Mouse (Mus musculus): Measurements from ENCODE around the gene Dus2. TPM values are rescaled to one million over a fixed set of nuclear protein-coding genes. Genes with fewer than 3 reads are reported as not detected.
"Not testable (repeated sequence)": the region's sequence is repeated elsewhere in the genome, so short reads cannot be mapped to it uniquely, and the experiment has no call there.

Gene Dus2
- polyA plus RNA-seq, 1 experiment from 2014 or later: 29.0 TPM

GRCm38 (mm10) chr8:105965266-105965904, 25.8 kb upstream of the Dus2 start:
- Histone ChIP-seq H3K27me3 (replicated peaks) (peaks cover 30% of the 10 kb centered on the region), H3K4me3 (peak overlapping the region; percentile 41), H3K4me1 (peaks cover 7% of the 10 kb centered on the region), H3K4me2 (peak overlapping the region; percentile 53), H3K27ac (no peak overlapping the region), H3K9me3 (no peaks in the 10 kb centered on the region), H3K36me3 (replicated peaks) (no peaks in the 10 kb centered on the region), H3K9ac (peak overlapping the region; percentile 20; the same call in 1 of the 2 replicates)
- ATAC-seq (replicated peaks): peak; percentile 67
- WGBS: 3% methylated on average over 40 of the region's 40 CpGs

DNA sequence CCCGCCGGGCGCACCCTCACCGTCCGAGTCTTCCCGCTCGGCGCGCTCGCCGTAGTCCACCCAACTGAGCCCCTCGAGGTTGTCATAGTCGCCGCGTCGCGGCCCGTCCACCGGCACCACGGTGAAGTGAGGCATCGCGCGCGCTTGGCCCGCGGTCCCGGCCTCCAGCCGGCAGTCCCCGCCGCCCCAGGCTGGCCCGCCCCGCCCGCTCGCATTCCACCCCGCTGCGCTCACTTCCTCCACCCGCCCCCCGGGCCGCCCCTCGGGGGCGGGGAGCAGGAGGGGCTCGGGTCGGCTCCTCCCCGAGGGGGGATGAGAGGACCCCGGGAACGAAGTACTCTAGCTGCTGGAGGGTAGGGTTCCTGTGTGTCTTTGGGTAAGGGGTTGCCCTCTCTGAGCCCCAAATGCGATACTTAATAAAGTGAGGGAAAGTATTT, 25.2 kb upstream of the Dus2 start, which contains the start of gene Slc12a4:
Gene Slc12a4 (minus strand): TSS at position 193 of the 437 bp plus-strand sequence.
- H3K4me2 ChIP-seq: peak within 1 kb of the TSS; percentile 53
- ATAC-seq (replicated peaks): peak; percentile 73
- H3K4me3 ChIP-seq: peak within 1 kb of the TSS; percentile 41
- H3K9ac ChIP-seq: peak within 1 kb of the TSS; percentile 20; the same call in 1 of the 2 replicates
- WGBS: under 1% methylated on average over 47 of the region's 47 CpGs
- no peaks in the 10 kb centered on the region for H3K9me3 ChIP-seq
- H3K4me1 ChIP-seq: peaks cover 7% of the 10 kb centered on the region
- no peak within 1 kb of the TSS for H3K27ac ChIP-seq
- H3K36me3 ChIP-seq (replicated peaks): no peaks in the 10 kb centered on the region
- H3K27me3 ChIP-seq (replicated peaks): peaks cover 30% of the 10 kb centered on the region

- WGBS: 10% methylated on average over 19 of the region's 19 CpGs
- peak overlapping the region; percentile 53; the same call in 1 of the 2 replicates for H3K4me2 ChIP-seq
Measured at GRCm38 (mm10) chr8:105966692-105967311, 24.3 kb upstream of the Dus2 start.

GRCm38 (mm10) chr8:105969367-105969766, 21.8 kb upstream of the Dus2 start:
- H3K27me3 ChIP-seq (replicated peaks): peaks cover 29% of the 10 kb centered on the region
- no peak overlapping the region for H3K4me3 ChIP-seq
- no peak for ATAC-seq (replicated peaks)
- H3K27ac ChIP-seq: no peak overlapping the region
- peaks cover 7% of the 10 kb centered on the region for H3K4me1 ChIP-seq
- H3K4me2 ChIP-seq: no peak overlapping the region
- 67% methylated on average over 1 of the region's 1 CpGs for WGBS
- no peaks in the 10 kb centered on the region for H3K36me3 ChIP-seq (replicated peaks)
- H3K9me3 ChIP-seq: no peaks in the 10 kb centered on the region
- no peak overlapping the region for H3K9ac ChIP-seq

More at GRCm38 (mm10) chr8:105966692-105967311, 24.3 kb upstream of the Dus2 start:
- Histone ChIP-seq H3K36me3 (replicated peaks) (no peaks in the 10 kb centered on the region), H3K27me3 (replicated peaks) (peaks cover 30% of the 10 kb centered on the region), H3K9ac (no peak overlapping the region), H3K4me1 (peaks cover 7% of the 10 kb centered on the region), H3K27ac (no peak overlapping the region), H3K9me3 (no peaks in the 10 kb centered on the region), H3K4me3 (no peak overlapping the region)
- no peak for ATAC-seq (replicated peaks)

DNA sequence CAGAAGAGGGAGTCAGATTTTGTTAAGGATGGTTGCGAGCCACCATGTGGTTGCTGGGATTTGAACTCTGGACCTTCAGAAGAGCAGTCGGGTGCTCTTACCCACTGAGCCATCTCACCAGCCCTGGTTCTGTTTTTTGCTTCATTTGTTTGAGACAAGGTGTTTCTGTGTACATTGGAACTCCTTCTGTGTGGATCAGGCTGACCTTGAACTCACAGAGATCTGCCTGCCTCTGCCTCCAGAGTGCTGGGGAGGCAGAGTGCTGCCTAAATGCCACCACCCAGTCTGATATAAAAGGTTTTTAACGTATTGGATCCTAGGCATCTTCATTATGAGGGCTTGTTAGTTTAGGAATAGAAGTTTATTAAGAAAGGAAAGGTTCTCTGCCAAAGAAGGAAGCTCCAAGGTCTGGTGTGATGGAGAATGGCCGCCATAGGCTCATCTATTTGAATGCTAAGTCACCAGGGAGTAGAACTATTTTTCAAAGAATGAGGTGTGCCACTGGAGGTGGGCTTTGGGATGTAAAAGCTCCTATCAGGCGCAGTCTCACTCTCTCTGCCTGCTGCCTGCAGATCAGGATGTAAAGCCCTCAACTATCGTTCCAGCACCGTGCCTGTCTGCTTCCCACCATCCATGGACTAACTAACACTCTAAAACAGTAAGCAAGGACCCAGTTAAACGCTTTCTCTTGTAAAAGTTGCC, 20.0 kb upstream of the Dus2 start:
- Histone ChIP-seq H3K9ac (no peak overlapping the region), H3K9me3 (no peaks in the 10 kb centered on the region), H3K4me2 (no peak overlapping the region), H3K4me1 (no peaks in the 10 kb centered on the region), H3K27ac (no peak overlapping the region), H3K4me3 (no peak overlapping the region), H3K36me3 (replicated peaks) (no peaks in the 10 kb centered on the region), H3K27me3 (replicated peaks) (0 out of 2 replicates have a peak, but pooled peaks cover 13% of the 10 kb centered on the region)
- ATAC-seq (replicated peaks): no peak
- WGBS: 78% methylated on average over 8 of the region's 8 CpGs

DNA sequence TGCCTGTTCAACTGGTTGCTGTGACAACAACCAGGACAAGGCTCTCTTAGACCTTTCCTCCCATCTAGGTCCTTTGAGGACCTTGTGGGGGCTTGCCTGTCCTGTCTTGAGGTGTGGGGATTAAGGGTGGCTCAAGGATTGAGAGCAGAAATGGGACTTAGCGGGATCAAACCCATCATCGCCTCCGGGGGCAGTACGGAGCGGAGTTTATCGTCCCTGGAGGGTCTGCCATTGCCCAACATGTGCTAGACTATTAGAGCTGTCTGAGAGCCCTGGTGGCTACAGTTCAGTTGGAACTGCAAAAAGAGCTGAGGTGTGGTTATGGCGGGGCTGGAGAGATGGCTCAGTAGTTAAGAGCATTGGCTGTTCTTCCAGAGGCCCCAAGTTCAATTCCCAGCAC, 15.8 kb upstream of the Dus2 start:
- H3K4me1 ChIP-seq: no peaks in the 10 kb centered on the region
- no peak overlapping the region for H3K27ac ChIP-seq
- no peak for ATAC-seq (replicated peaks)
- H3K36me3 ChIP-seq (replicated peaks): no peaks in the 10 kb centered on the region
- WGBS: 56% methylated on average over 7 of the region's 7 CpGs
- H3K27me3 ChIP-seq (replicated peaks): no peaks in the 10 kb centered on the region
- no peaks in the 10 kb centered on the region for H3K9me3 ChIP-seq
- H3K4me3 ChIP-seq: no peak overlapping the region
- no peak overlapping the region for H3K9ac ChIP-seq
- no peak overlapping the region for H3K4me2 ChIP-seq

DNA sequence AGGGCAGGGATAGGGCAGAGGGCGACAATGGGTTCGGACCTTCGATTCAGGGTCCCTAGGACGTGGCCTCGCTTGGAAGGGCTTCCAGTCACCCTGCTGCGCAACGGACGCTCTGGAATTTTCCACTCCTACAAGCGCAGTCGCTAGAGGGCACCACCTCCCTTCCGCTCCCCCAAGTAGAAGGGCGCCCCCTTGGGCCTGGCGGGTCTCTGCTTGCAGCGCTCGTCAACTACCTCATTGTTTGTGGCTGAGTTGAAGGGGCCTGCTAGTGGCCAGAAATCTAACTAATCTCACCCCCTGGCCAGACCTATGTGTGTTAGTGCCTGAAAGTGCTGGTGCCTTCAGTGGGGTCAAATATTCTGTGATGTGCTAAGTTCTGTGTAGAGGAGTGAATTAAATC, 11.8 kb upstream of the Dus2 start, which contains the start of gene Dpep3:
Gene Dpep3 (minus strand): TSS at position 105 of the 400 bp plus-strand sequence.
- Histone ChIP-seq H3K27ac (no peak within 1 kb of the TSS), H3K9me3 (no peaks in the 10 kb centered on the region), H3K9ac (no peak within 1 kb of the TSS), H3K4me3 (no peak within 1 kb of the TSS), H3K4me1 (no peaks in the 10 kb centered on the region), H3K4me2 (no peak within 1 kb of the TSS), H3K36me3 (replicated peaks) (no peaks in the 10 kb centered on the region), H3K27me3 (replicated peaks) (no peaks in the 10 kb centered on the region)
- no peak for ATAC-seq (replicated peaks)
- WGBS: 93% methylated on average over 15 of the region's 15 CpGs

GRCm38 (mm10) chr8:105981146-105981545, 10.0 kb upstream of the Dus2 start:
- ATAC-seq (replicated peaks): no peak
- WGBS: 90% methylated on average over 1 of the region's 1 CpGs
- no peak overlapping the region for H3K9ac ChIP-seq
- H3K4me3 ChIP-seq: no peak overlapping the region
- no peaks in the 10 kb centered on the region for H3K36me3 ChIP-seq (replicated peaks)
- H3K9me3 ChIP-seq: no peaks in the 10 kb centered on the region
- no peaks in the 10 kb centered on the region for H3K27me3 ChIP-seq (replicated peaks)
- no peak overlapping the region for H3K27ac ChIP-seq
- no peak overlapping the region for H3K4me2 ChIP-seq
- H3K4me1 ChIP-seq: no peaks in the 10 kb centered on the region

GRCm38 (mm10) chr8:105983406-105983805, 7.7 kb upstream of the Dus2 start:
- not testable (repeated sequence) for H3K9me3 ChIP-seq; H3K9ac ChIP-seq; H3K4me3 ChIP-seq; H3K4me1 ChIP-seq; ATAC-seq (replicated peaks); H3K36me3 ChIP-seq (replicated peaks); H3K27ac ChIP-seq; H3K27me3 ChIP-seq (replicated peaks); H3K4me2 ChIP-seq
- 83% methylated on average over 11 of the region's 11 CpGs for WGBS

DNA sequence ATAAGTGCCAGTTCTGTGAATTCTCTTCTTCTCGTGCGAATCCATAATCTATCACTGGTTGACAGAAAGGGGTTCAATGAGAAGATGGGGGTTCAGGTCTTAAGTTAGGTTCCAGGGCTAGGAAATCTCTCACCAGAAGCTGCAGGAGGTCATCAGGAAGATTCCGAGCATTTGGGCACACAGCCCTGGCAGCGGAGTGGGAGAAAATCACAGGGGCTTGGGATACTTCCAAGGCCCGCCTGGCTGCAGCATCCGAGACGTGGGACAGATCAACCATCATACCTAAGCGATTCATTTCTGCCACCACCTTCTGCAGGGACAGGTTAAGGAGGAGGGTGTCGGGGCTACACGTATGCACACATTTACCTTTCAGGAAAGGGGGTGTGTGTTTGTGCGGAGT, 2.6 kb upstream of the Dus2 start:
- H3K27me3 ChIP-seq (replicated peaks): no peaks in the 10 kb centered on the region
- 89% methylated on average over 11 of the region's 11 CpGs for WGBS

DNA sequence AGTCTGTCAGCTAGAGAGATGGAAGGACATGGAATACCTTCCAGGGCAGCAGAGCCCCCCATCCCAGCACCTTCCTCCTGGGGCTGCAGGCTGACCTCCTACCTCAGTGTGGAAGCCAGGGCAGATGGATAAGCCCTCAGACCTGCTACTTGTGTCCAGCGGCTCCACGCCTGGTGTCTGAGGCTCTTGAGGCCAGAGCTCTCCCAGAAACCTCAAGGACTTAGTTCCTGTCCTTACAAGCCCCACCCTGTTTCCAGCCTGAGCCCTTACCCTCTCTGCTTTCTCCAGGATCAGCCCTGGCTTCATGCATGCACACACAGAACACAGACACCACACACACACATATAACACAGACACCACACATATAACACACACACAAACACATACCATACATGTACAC, 409 bp downstream of the Dus2 start:
- Histone ChIP-seq H3K27me3 (replicated peaks) (no peaks in the 10 kb centered on the region), H3K36me3 (replicated peaks) (no peaks in the 10 kb centered on the region), H3K9me3 (no peaks in the 10 kb centered on the region), H3K9ac (no peak overlapping the region), H3K27ac (no peak overlapping the region), H3K4me1 (no peaks in the 10 kb centered on the region), H3K4me3 (no peak overlapping the region), H3K4me2 (no peak overlapping the region)
- WGBS: 83% methylated on average over 2 of the region's 2 CpGs
- ATAC-seq (replicated peaks): no peak

More for the DNA sequence above, 2.6 kb upstream of the Dus2 start:
- H3K4me3 ChIP-seq: no peak overlapping the region
- no peak overlapping the region for H3K27ac ChIP-seq
- no peaks in the 10 kb centered on the region for H3K4me1 ChIP-seq
- H3K9me3 ChIP-seq: no peaks in the 10 kb centered on the region
- H3K9ac ChIP-seq: no peak overlapping the region
- ATAC-seq (replicated peaks): no peak
- no peaks in the 10 kb centered on the region for H3K36me3 ChIP-seq (replicated peaks)
- no peak overlapping the region for H3K4me2 ChIP-seq

DNA sequence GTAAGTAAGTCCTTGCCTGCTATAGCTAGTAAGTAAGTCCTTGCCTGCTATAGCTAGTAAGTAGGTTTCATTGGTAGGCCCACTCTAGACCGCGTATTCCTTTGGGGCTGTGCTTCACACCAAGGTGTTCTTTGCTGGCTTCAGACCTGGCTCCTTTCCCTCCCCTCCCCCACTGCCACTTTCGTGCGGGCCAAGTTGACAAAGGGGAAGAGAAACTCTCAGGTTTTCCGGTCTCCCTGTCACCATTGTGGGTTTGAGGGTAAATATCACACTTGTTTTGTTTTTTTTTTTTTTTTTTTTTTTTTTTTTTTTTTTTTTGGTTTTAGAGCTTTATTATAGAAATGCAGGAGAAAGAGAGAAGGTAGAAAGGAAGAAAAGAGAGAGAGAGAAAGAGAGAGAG, 1.4 kb downstream of the Dus2 start:
- Histone ChIP-seq H3K4me1 (no peaks in the 10 kb centered on the region), H3K4me3 (no peak overlapping the region), H3K27ac (no peak overlapping the region), H3K9ac (no peak overlapping the region), H3K4me2 (no peak overlapping the region), H3K36me3 (replicated peaks) (no peaks in the 10 kb centered on the region), H3K27me3 (replicated peaks) (no peaks in the 10 kb centered on the region), H3K9me3 (no peaks in the 10 kb centered on the region)
- ATAC-seq (replicated peaks): no peak
- 55% methylated on average over 5 of the region's 5 CpGs for WGBS

Measured in midbrain, embryonic 15.5 days (tissue).